Mouse (Mus musculus) intestine, embryonic 16.5 days (tissue): ENCODE measurements around the gene Gm5127. TPM values are rescaled to one million over a fixed set of nuclear protein-coding genes. Genes with fewer than 3 reads are reported as not detected.

Experiments used
- ATAC-seq: fragments of 200-750 bp; cut with Nextera tagmentation; 2 replicates; pipeline ENCODE4 v1.8.0; 2017; ENCODE audit warnings: moderate TSS enrichment, moderate library complexity
- H3K27ac ChIP-seq: fragments of 300-500 bp; sonication (generic); 2 replicates; pipeline ENCODE4 v1.5.1; 2014; ENCODE audit warnings: mild to moderate bottlenecking, low read length
- H3K27me3 ChIP-seq: fragments of 300-500 bp; sonication (generic); replicated peaks from 2 replicates; pipeline ENCODE4 v1.6.1; 2014; ENCODE audit warnings: low read length, control low read depth, mixed read lengths; ENCODE audit not compliant: control insufficient read depth, insufficient read depth
- H3K36me3 ChIP-seq: fragments of 300-500 bp; sonication (generic); 2 replicates; pipeline ENCODE4 v1.6.1; 2014; ENCODE audit warnings: low read length, control low read depth; ENCODE audit not compliant: control insufficient read depth, insufficient read depth
- H3K4me1 ChIP-seq: fragments of 300-500 bp; sonication (generic); 2 replicates; pipeline ENCODE4 v1.6.1; 2014; ENCODE audit warnings: low read length, control low read depth, mixed read lengths; ENCODE audit not compliant: control insufficient read depth, insufficient read depth
- H3K4me2 ChIP-seq: fragments of 300-500 bp; sonication (generic); 2 replicates; pipeline ENCODE4 v1.6.1; 2014; ENCODE audit warnings: low read depth, low read length, control low read depth
- H3K4me3 ChIP-seq: fragments of 300-500 bp; sonication (generic); 2 replicates; pipeline ENCODE4 v1.5.1; 2014; ENCODE audit warnings: mild to moderate bottlenecking, low read length
- H3K9ac ChIP-seq: fragments of 300-500 bp; sonication (generic); 2 replicates; pipeline ENCODE4 v1.6.1; 2014; ENCODE audit warnings: low read depth, low read length
- H3K9me3 ChIP-seq: fragments of 300-500 bp; sonication (generic); 2 replicates; pipeline ENCODE4 v1.6.1; 2016; ENCODE audit warnings: low read length, control low read depth; ENCODE audit not compliant: control insufficient read depth
- WGBS: fragments of 180-500 bp; shearing (Covaris S2); extraction: QIAGEN DNeasy Blood & Tissue Kit; methylation state at CpG from one replicate; pipeline ENCODE4 v1.1.7; 2014; 5-methylcytosine and 5-hydroxymethylcytosine counted together
- polyA plus RNA-seq: library from polyadenylated mRNA; unstranded; fragments of >200 nt; fragmentation: Nextera tagmentation; extraction: Ambion mirVana; gene quantifications from 2 replicates; pipeline ENCODE4 v1.2.1, GENCODE M21; 2015

Gm5127 gene
- polyA plus RNA-seq, 1 experiment from 2014 or later, result not detected

DNA sequence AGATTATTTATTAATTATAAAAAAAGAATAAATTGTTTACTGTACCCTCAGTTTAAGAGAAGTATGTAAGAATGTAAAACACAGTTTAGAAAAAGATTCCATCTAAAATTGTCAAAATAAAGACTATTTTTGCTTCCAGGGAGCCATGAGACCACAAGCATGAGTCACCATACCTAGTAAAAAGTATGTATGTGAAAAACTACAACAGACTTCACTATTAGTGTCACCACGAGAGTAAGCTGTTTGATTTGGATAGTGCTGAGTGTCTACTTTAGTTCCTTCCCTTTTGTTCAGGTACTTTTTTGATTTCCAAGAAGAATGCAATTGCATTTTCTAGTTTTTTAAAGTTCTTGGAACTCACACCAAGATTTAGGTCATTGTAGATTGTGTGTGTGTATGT is 39.5 kb downstream of the Gm5127 start:
- no peak overlapping the region for H3K9ac ChIP-seq
- H3K27ac ChIP-seq, result no peak overlapping the region
- no peaks in the 10 kb centered on the region for H3K4me1 ChIP-seq
- 79% methylated on average over 1 of the region's 1 CpGs for WGBS
- no peak overlapping the region for H3K4me2 ChIP-seq
- H3K27me3 ChIP-seq, result no peaks in the 10 kb centered on the region
- no peaks in the 10 kb centered on the region for H3K36me3 ChIP-seq
- no peak overlapping the region for H3K4me3 ChIP-seq
- no peak for ATAC-seq
- H3K9me3 ChIP-seq, result no peaks in the 10 kb centered on the region

- Histone ChIP-seq H3K9me3 (no peaks in the 10 kb centered on the region), H3K4me3 (no peak overlapping the region), H3K4me2 (no peak overlapping the region), H3K36me3 (no peaks in the 10 kb centered on the region), H3K4me1 (no peaks in the 10 kb centered on the region), H3K9ac (no peak overlapping the region), H3K27me3 (no peaks in the 10 kb centered on the region), H3K27ac (no peak overlapping the region)
- no peak for ATAC-seq
- 40% methylated on average over 3 of the region's 3 CpGs for WGBS
These were observed 40.7 kb downstream of the Gm5127 start for GRCm38 (mm10) chrX:106623667-106624066.

DNA sequence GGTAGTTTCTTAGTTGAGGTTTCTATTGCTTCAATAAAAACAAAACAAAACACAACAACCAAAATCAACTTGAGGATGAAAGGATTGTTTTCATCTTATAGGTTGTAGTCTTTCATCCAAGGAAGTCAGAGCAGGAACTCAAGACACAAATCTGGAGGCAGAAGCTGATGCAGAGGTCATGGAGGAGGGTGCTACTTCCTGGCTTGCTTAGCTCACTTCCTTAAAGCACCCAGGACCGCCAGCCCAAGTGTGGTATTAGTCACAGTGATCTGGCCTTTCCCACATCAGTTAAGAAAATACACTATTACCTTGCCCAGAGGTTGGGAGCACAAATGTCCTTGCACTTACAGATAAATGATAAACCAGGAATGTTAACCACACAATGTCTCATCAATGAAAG is 45.5 kb downstream of the Gm5127 start:
- H3K9ac ChIP-seq, result no peak overlapping the region
- no peaks in the 10 kb centered on the region for H3K27me3 ChIP-seq
- H3K4me2 ChIP-seq, result no peak overlapping the region
- no peaks in the 10 kb centered on the region for H3K4me1 ChIP-seq
- no peak overlapping the region for H3K27ac ChIP-seq
- no peak overlapping the region for H3K4me3 ChIP-seq
- WGBS, result 75% methylated on average over 1 of the region's 1 CpGs
- no peaks in the 10 kb centered on the region for H3K9me3 ChIP-seq
- no peaks in the 10 kb centered on the region for H3K36me3 ChIP-seq
- no peak for ATAC-seq

GRCm38 (mm10) chrX:106633543-106633942 is 50.6 kb downstream of the Gm5127 start:
- no peak overlapping the region for H3K27ac ChIP-seq
- H3K9ac ChIP-seq, result no peak overlapping the region
- H3K36me3 ChIP-seq, result no peaks in the 10 kb centered on the region
- H3K4me3 ChIP-seq, result no peak overlapping the region
- ATAC-seq, result no peak
- no peaks in the 10 kb centered on the region for H3K4me1 ChIP-seq
- no peaks in the 10 kb centered on the region for H3K27me3 ChIP-seq
- H3K9me3 ChIP-seq, result no peaks in the 10 kb centered on the region
- no peak overlapping the region for H3K4me2 ChIP-seq

- no peak overlapping the region for H3K4me3 ChIP-seq
- H3K36me3 ChIP-seq, result no peaks in the 10 kb centered on the region
- no peaks in the 10 kb centered on the region for H3K4me1 ChIP-seq
- H3K4me2 ChIP-seq, result no peak overlapping the region
- no peak overlapping the region for H3K27ac ChIP-seq
- WGBS, result 80% methylated on average over 3 of the region's 3 CpGs
- no peaks in the 10 kb centered on the region for H3K9me3 ChIP-seq
- H3K9ac ChIP-seq, result no peak overlapping the region
- no peaks in the 10 kb centered on the region for H3K27me3 ChIP-seq
- no peak for ATAC-seq
These were observed 52.0 kb downstream of the Gm5127 start for GRCm38 (mm10) chrX:106634799-106635541.

- H3K4me1 ChIP-seq, result no peaks in the 10 kb centered on the region
- no peak overlapping the region for H3K4me2 ChIP-seq
- H3K9me3 ChIP-seq, result no peaks in the 10 kb centered on the region
- H3K4me3 ChIP-seq, result no peak overlapping the region
- no peaks in the 10 kb centered on the region for H3K36me3 ChIP-seq
- no peak overlapping the region for H3K9ac ChIP-seq
- ATAC-seq, result no peak
- H3K27me3 ChIP-seq, result no peaks in the 10 kb centered on the region
- H3K27ac ChIP-seq, result no peak overlapping the region
These were observed 79.1 kb downstream of the Gm5127 start for GRCm38 (mm10) chrX:106662101-106662500.

DNA sequence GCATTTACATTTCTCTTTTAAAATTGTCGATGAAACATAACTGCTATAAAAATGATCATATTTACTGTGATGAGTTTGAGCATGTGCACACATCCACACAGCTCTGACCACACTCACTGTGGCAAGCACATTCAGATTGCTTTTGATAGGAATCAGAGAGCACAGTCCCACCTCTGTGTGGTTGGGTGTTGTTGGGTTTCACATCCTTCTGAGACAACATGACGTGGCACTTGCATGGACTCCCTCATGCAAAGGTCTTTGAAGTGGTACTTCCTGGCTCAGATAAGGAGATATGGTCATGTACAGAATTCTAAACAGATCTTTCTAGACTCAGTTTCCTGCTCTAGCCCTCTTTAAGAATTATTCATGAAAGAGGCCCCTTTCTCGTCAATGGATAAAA is 121.6 kb downstream of the Gm5127 start:
- H3K9me3 ChIP-seq, result no peaks in the 10 kb centered on the region
- 83% methylated on average over 3 of the region's 3 CpGs for WGBS
- no peak for ATAC-seq
- no peak overlapping the region for H3K4me3 ChIP-seq
- H3K9ac ChIP-seq, result no peak overlapping the region
- H3K36me3 ChIP-seq, result no peaks in the 10 kb centered on the region
- no peak overlapping the region for H3K4me2 ChIP-seq
- H3K4me1 ChIP-seq, result no peaks in the 10 kb centered on the region
- no peaks in the 10 kb centered on the region for H3K27me3 ChIP-seq
- no peak overlapping the region for H3K27ac ChIP-seq

DNA sequence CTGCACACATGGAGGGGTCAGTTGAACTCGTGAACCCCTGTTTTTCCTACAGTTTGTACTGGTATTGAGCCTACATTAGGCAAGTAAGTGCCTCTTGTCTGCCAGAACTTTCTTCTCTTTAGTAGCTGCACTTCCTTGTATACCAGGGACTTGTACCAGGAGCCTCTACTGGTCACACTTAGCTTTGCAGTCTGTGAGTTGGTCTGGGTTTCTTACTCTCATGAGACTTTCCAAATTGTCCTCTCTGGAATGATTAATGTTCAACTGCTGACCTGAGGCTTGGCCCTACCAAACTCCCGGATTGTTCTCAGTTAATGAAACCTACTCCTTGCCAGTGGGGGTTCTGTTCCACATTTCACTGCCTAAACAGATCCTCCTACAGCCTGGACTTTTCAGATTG is 134.2 kb downstream of the Gm5127 start:
- ATAC-seq, result no peak

DNA sequence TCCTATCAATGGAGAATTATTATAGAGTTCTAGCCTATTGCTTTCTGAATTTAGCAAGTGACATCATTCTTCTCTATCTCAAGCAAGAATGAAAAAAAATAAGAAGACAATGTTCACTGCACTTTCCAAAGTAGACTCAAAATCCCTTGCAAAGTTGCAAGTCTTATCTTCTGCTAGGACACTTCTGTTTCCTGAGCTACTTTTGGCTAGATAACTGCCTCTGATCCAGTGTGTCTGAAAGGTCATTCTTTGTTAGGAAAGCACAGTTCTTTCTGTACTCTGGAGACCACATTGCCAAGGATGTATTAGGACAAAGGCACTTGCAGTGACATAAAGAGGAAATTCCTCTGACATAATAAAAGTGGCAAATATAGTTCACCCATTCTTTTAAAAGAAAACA is 159.3 kb downstream of the Gm5127 start:
- Histone ChIP-seq H3K4me1 (no peaks in the 10 kb centered on the region), H3K27me3 (no peaks in the 10 kb centered on the region), H3K27ac (no peak overlapping the region), H3K4me2 (no peak overlapping the region), H3K9me3 (no peaks in the 10 kb centered on the region), H3K4me3 (no peak overlapping the region), H3K9ac (no peak overlapping the region), H3K36me3 (no peaks in the 10 kb centered on the region)
- no peak for ATAC-seq

More for the DNA sequence above, 134.2 kb downstream of the Gm5127 start:
- Histone ChIP-seq H3K9me3 (no peaks in the 10 kb centered on the region), H3K4me1 (no peaks in the 10 kb centered on the region), H3K9ac (no peak overlapping the region), H3K36me3 (no peaks in the 10 kb centered on the region), H3K27me3 (no peaks in the 10 kb centered on the region), H3K4me2 (no peak overlapping the region), H3K27ac (no peak overlapping the region), H3K4me3 (no peak overlapping the region)
- 18% methylated on average over 2 of the region's 2 CpGs for WGBS

GRCm38 (mm10) chrX:106755272-106755671 is 172.3 kb downstream of the Gm5127 start:
- no peak overlapping the region for H3K4me3 ChIP-seq
- H3K27ac ChIP-seq, result no peak overlapping the region
- H3K4me1 ChIP-seq, result no peaks in the 10 kb centered on the region
- no peak overlapping the region for H3K4me2 ChIP-seq
- WGBS, result 50% methylated on average over 1 of the region's 1 CpGs
- ATAC-seq, result no peak
- H3K9me3 ChIP-seq, result no peaks in the 10 kb centered on the region
- H3K9ac ChIP-seq, result no peak overlapping the region
- H3K36me3 ChIP-seq, result no peaks in the 10 kb centered on the region
- H3K27me3 ChIP-seq, result no peaks in the 10 kb centered on the region
